ENCODE assay signal across 7 mouse cellular contexts in genomic region chr19:31663437-31664158, GRCm38 (mm10).
DNase-seq lines count a peak whose midpoint lies in the region; ATAC-seq and TF ChIP-seq lines count a peak whose summit lies in the region.

No protein-coding gene starts in this region.

- peaks cover 2% of the 10 kb centered on the region for H3K27me3 ChIP-seq in megakaryocyte, embryonic 14.5 days (replicated peaks)
- no peaks in the 10 kb centered on the region for H3K27me3 ChIP-seq in embryonic facial prominence, embryonic 12.5 days
- H3K27me3 ChIP-seq in midbrain, postnatal 0 days (ENCODE audit: insufficient read depth, low read length), result no peaks in the 10 kb centered on the region

- WGBS in embryonic facial prominence, embryonic 12.5 days, result 5% methylated on average over 39 of the region's 39 CpGs
- WGBS in midbrain, postnatal 0 days, result 2% methylated on average over 38 of the region's 39 CpGs

- no peak for ATAC-seq in megakaryocyte, adult 5-6 weeks (ENCODE audit: poor library complexity, severe bottlenecking)
- peak; percentile 42; the same call in 1 of the 2 replicates for ATAC-seq in embryonic facial prominence, embryonic 12.5 days (ENCODE audit: insufficient number of reproducible peaks, insufficient read depth, low FRiP score, low TSS enrichment)
- ATAC-seq in midbrain, postnatal 0 days (ENCODE audit: low FRiP score), result peak; percentile 77

- H3K27ac ChIP-seq in embryonic facial prominence, embryonic 12.5 days, result peak overlapping the region; percentile 83
- peak overlapping the region; percentile 74 for H3K27ac ChIP-seq in midbrain, postnatal 0 days (ENCODE audit: low read depth, low read length)

- peak; percentile 11 for DNase-seq in heart, postnatal 4 days
- DNase-seq in left cerebral cortex, postnatal 4 days, result peak; percentile 43
- peak; percentile 47 for DNase-seq in midbrain, postnatal 0 days (ENCODE audit: low spot score)
- no peak for DNase-seq in thymus, postnatal 10 days (ENCODE audit: low spot score in 2 of 2)

- peak overlapping the region; percentile 90 for H3K4me2 ChIP-seq in embryonic facial prominence, embryonic 12.5 days (replicated peaks)
- peak overlapping the region; percentile 90 for H3K4me2 ChIP-seq in midbrain, postnatal 0 days (ENCODE audit: low read depth, low read length, poor library complexity, severe bottlenecking)

- no peaks in the 10 kb centered on the region for H3K9me3 ChIP-seq in megakaryocyte, embryonic 14.5 days
- no peaks in the 10 kb centered on the region for H3K9me3 ChIP-seq in embryonic facial prominence, embryonic 12.5 days
- H3K9me3 ChIP-seq in midbrain, postnatal 0 days (ENCODE audit: low read length), result no peaks in the 10 kb centered on the region

- peak overlapping the region; percentile 95 for H3K4me3 ChIP-seq in megakaryocyte, embryonic 14.5 days (replicated peaks)
- peak overlapping the region; percentile 69 for H3K4me3 ChIP-seq in embryonic facial prominence, embryonic 12.5 days
- peak overlapping the region; percentile 72 for H3K4me3 ChIP-seq in midbrain, postnatal 0 days (ENCODE audit: low read depth, low read length)

- H3K9ac ChIP-seq in embryonic facial prominence, embryonic 12.5 days, result peak overlapping the region; percentile 72
- H3K9ac ChIP-seq in midbrain, postnatal 0 days (replicated peaks; ENCODE audit: low read length, poor library complexity, severe bottlenecking), result peak overlapping the region; percentile 74

- TF ChIP-seq CTCF in midbrain, postnatal 0 days (IDR thresholded peaks at IDR 0.05), result no peak

- H3K4me1 ChIP-seq in megakaryocyte, embryonic 14.5 days, result peaks cover 52% of the 10 kb centered on the region
- H3K4me1 ChIP-seq in embryonic facial prominence, embryonic 12.5 days, result peaks cover 14% of the 10 kb centered on the region; the same call in 1 of the 2 replicates
- 0 out of 2 replicates have a peak, but pooled peaks cover 7% of the 10 kb centered on the region for H3K4me1 ChIP-seq in midbrain, postnatal 0 days (ENCODE audit: insufficient read depth, low read length)

- intact Hi-C loops in left cerebral cortex, postnatal 4 days (cut with DNase I), result no loop called here

- peaks cover 4% of the 10 kb centered on the region for H3K36me3 ChIP-seq in megakaryocyte, embryonic 14.5 days (replicated peaks; ENCODE audit: low read length)
- no peaks in the 10 kb centered on the region for H3K36me3 ChIP-seq in embryonic facial prominence, embryonic 12.5 days
- no peaks in the 10 kb centered on the region for H3K36me3 ChIP-seq in midbrain, postnatal 0 days (ENCODE audit: insufficient read depth, low read length)

Comparison
In these comparisons a context has a peak if more than half of its experiments do, and no peak if none do; other contexts are left out.
1. DNase-seq: peak in heart, postnatal 4 days (single experiment), left cerebral cortex, postnatal 4 days (single experiment) and midbrain, postnatal 0 days (single experiment); none in thymus, postnatal 10 days (0 of 2).
2. Peak in every context shown above with its lines, with median percentiles within 50 percentile points of each other: H3K4me3 ChIP-seq.